Mouse (Mus musculus) brain, embryonic 18.5 days (tissue): Measurements from ENCODE around the gene Socs7.
"Not testable (repeated sequence)": the region's sequence is repeated elsewhere in the genome, so short reads cannot be mapped to it uniquely, and the experiment has no call there.

ENCODE experiments used
- DNase-seq: peaks from one replicate; pipeline ENCODE4 v3.0.0-alpha.2; 2012; ENCODE audit warnings: low read depth, low spot score

Socs7 gene

DNA sequence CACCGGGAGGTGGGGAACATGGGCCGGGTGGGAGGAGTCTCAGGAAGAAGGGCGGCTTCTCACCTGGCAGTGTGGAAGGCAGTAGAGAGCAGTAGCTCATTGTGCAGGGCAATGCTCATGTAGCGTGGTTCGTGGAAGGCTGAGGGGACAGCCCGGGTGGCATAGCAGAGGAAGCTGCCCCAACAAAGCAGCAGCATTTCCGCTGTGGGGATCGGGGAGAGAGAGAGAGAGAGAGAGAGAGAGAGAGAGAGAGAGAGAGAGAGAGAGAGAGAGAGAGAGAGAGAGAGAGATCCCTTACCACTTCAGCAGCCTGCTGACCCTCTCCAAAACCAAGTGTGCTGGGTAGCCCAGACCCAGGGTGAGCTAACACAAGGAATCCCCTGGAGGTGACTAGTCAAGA, 19.2 kb upstream of the Socs7 start:
- no peak for DNase-seq

GRCm38 (mm10) chr11:97343619-97344018, 18.7 kb upstream of the Socs7 start:
- DNase-seq, result no peak

DNA sequence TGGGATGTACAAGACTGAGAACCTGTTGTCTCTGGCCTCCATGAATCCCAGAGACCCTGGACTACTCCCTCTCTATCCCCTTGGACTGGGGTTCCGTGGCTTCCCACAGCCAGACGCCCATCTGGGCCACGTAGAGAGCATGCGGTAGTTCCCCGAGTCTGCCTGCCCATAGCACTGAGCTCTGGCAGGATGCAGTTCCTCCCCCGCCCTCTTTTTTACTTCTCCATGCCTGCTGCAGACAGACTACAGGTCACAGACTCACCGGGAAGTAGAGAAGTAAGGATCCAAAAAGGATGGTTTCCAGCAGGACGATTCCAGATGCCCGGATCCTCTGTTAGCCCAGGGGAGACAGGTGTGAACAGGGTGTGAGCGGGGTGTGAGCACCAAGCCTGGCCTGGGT, 16.9 kb upstream of the Socs7 start:
- no peak for DNase-seq

- no peak for DNase-seq
Observed at GRCm38 (mm10) chr11:97346383-97346782, 16.0 kb upstream of the Socs7 start.

DNA sequence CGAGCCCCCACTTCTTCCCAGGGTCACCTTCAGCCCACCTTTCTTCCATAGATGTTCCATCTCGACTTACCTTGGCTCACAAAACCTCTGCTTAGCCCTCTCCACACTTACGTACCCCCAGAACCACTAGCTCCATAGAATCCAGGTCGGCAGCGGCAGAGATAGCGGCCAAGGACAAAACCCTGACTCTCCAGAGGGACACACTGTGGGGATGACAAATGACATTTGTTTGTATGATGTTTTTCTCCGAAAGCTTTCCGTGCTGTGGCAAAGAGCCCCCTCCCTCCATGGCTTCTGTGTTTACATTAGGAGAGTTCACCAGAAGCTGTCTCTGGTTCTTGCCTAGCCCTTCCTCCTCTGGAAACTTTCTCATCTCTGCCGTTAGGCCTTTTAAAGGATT, 15.1 kb upstream of the Socs7 start:
- DNase-seq, result no peak

GRCm38 (mm10) chr11:97350035-97350434, 12.3 kb upstream of the Socs7 start:
- DNase-seq, result no peak

DNA sequence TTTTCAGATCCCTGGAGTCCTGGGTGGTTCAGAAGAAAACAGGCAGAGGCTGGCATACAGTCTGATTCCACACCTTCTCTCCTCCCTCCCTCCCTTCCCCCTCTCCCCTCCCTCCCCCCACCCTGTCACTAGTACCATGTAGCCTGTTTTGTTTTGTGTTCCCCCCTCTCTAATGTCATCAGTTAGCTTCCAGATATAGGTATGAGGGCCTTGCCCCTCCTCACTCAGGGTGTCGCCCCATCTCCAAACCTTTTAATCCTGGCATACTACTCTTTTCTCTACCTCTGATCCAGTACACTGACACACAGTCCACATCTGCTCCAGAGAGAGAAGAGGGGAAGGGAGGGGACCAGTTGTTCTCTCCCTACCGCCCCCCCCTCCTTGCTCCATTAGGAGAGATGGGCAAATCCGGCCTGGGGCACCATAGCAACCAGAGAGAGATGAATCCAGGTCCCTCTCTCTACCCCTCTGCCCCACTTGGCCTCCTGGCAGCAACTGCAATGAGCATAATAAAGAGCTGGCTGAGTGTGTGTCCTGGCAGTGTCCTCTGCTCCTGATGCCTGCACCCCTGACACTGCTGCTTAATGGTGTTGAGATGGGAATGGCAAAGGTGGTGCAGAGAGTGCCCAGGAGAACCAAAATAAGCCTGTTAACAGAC, 10.2 kb upstream of the Socs7 start, which contains the start of gene Gpr179:
Gpr179 (minus strand) TSS at position 51 of the 658 bp plus-strand sequence.
- no peak for DNase-seq

- DNase-seq, result no peak
Observed at GRCm38 (mm10) chr11:97352935-97353597, 9.3 kb upstream of the Socs7 start.

DNA sequence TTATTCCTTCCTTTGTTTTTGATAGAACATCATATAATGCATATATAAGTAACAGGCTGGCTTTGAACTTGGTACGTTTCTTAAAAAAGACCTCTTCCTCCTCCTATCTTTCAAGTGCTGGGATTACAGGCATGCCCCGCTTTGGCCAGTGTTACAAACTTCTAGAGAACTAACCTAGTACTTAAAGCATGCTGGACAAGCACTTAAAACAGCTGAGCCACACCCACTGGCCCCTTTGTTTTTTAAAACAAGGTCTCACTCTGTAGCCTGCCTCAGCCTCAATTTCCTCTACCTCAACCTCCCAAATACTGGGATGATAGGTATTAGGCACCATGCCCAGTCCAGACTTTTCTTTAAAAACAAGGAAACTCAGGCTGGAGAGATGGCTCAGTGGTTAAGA, 7.7 kb upstream of the Socs7 start:
- no peak for DNase-seq

- no peak for DNase-seq
Observed at GRCm38 (mm10) chr11:97355247-97355646, 7.1 kb upstream of the Socs7 start.

GRCm38 (mm10) chr11:97357663-97358062, 4.7 kb upstream of the Socs7 start:
- DNase-seq, result not testable (repeated sequence)

GRCm38 (mm10) chr11:97362649-97362942, 245 bp downstream of the Socs7 start:
- DNase-seq, result no peak

- no peak for DNase-seq
Observed at GRCm38 (mm10) chr11:97362943-97363643, 742 bp downstream of the Socs7 start.

DNA sequence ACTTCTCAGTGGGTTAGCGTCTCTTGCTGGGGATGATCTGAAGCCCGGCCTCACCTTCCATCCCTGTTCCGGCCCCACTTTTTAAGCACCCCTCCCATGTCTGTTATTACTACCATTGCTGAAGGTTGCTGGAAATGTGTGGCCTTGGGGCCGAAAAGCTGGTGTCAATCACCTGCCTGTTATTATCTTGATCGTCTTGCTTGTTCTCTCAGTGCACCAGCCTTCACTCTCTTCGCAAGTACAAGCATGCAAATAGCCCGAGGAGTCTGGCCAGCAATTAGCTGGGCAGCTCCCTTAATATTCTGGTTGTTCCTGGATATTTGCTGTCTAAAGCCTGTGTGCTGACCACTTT, 1.3 kb downstream of the Socs7 start:
- DNase-seq, result no peak

DNA sequence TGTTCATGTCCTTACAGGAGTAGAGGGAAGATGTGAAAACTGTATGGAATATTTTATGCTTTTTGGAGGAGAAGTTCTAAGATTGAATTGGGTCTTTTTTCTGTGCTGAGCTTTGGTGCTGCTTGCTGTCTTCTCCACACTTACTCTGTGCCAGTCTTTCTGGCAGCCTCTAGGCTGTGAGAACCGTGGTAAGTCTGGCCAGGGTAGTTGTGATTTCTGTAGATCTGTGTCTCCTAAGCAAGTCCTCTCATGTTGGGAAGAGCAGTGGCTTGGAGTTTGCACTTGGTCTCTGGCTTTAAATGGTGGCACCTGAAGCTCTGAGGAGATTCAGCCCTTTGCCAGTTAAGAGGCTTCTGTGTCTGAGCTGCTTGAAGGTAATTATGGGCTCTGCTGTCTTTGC, 3.2 kb downstream of the Socs7 start:
- no peak for DNase-seq

DNA sequence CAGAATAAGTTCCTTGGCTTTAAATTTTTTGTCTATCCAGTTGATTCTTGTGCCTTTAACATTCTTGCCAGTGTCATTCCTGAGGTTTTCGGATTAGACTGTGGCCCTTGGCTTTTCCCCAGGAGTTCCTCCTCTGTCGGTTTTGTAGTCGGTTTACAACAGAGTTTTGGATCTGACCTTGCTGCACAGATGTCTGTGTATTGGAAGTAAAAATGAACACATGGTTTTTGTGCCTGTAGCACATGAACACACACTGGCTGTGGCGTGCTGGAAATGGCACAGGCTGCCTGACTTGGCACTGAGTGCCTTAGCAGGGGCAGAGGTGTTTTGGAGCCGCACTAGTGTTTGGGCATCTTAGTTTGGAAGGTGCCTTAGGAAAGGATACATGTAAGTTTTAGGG, 6.2 kb downstream of the Socs7 start:
- no peak for DNase-seq

DNA sequence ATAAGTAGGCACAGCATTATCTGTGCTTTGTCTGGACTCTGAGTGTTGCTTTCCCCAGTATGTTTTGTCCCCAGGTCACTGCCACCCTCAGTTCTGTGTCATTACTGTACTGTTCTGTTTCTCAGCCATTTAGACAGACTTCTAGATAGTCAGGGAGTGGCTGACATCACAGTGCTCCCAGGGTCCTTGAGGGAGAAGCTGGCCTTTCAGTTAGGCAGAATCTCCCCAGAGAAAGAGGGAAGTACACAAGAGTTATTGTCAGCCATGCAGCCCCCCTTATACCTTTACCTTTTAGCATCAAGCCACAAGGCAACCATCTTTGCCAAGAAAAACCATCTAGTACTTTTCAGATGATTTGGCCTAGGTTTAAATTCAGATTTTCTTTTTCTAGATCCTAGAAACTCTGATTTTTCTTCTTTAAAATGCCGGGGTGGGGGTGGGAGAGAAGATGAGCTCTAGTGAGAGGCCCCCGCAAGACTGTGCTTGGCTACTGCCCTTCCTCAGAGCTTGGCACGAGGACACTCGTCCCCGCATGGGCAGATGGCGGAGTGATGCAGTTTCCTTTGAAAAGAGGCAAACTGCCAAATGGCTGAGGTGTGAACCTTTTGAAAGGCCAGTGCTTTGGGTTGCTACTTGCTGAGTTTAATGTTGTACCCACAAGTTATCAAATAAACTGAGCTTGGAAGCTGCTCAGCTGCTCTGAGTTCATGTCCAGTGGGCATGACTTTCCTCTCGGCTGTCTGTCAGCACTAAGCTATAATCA, 8.2 kb downstream of the Socs7 start:
- no peak for DNase-seq

DNA sequence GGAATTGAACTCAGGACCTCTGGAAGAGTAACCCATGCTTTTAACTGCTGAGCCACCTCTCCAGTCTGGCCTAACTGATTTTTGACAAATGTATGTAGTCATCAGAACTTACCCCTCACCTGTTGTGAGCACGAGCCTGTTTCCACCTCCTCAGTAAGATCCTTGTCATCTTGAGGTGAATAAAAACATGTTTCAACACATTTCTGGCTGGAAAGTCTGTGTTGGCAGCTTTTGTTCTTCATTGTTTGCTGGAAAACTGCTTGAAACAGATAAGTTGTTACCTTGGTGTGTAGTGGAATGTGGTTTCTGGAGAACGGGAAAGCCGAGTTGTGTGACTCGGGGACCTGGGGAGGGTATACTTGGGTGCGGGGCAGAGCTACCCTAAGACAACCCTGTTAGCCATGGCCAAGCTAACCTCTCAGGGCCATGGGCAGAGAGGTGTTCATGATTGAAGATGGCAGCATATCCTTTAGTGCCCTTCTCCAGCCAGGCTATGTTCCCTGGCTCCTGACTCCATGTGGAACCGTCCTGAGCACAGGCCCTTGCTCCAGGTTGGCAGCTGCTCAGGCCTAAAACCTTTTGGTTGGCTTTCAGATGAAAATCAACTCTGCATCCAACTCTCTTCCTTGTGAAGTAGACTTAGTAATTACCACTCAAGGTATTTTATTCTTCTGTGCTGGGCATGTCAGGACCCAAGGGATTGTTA, 10.0 kb downstream of the Socs7 start:
- no peak for DNase-seq

DNA sequence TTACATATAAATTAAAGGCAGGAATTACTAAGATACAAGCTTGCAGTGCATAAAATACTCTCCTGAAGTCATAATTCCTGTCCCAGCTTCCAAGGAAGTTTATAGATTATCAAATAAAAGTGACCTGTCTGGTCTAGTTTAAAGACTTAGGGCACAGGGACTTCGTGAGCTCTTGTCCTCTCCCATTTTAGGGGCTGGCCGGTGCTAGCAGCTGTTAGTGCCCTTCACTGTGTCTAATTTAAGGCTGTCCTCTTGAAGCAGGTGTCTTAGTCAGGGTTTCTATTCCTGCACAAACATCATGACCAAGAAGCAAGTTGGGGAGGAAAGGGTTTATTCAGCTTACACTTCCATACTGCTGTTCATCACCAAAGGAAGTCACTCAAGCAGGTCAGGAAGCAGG, 11.1 kb downstream of the Socs7 start:
- no peak for DNase-seq

GRCm38 (mm10) chr11:97380036-97380435, 17.7 kb downstream of the Socs7 start:
- DNase-seq, result no peak

DNA sequence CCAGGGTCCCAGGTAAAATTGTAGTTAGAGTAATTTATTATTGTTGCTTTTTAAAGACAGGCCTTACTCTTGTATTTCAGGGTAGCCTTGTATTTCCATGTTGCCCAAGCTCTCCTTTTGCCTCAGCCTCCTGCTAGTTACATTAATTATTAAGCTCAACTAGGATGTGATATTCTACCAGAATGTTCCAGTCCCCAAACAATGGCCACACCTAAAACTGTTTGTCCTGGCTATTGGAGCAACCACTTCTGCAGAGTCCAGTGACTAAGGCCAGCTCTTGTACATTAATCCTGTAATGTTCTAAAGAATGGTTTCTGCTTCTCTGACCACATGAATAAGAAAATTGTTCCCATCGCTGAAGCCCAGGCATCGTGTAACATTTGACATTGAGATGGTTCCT, 20.7 kb downstream of the Socs7 start:
- DNase-seq, result no peak

GRCm38 (mm10) chr11:97383764-97384163, 21.4 kb downstream of the Socs7 start:
- no peak for DNase-seq
